Mouse (Mus musculus) cerebellum, adult 2 months (tissue): ENCODE measurements at regions not wholly inside any gene's neighbourhood (a gene's known extent, or its start where the extent isn't known, plus 50 kb on each side); places are given as distances from the start of the nearest gene placed in this dataset.

Source experiments
- CTCF ChIP-seq: fragments of 200-500 bp; IDR thresholded peaks from 2 replicates; pipeline ENCODE4 v1.5.1; 2011; ENCODE audit warnings: low read depth, mild to moderate bottlenecking, control low read depth, low read length, moderate library complexity, borderline replicate concordance; ENCODE audit not compliant: insufficient read depth
- POLR2A ChIP-seq: fragments of 200-500 bp; IDR thresholded peaks from 2 replicates; pipeline ENCODE4 v1.6.1; 2011; ENCODE audit warnings: low read length, control low read depth, borderline replicate concordance; ENCODE audit not compliant: insufficient read depth

DNA sequence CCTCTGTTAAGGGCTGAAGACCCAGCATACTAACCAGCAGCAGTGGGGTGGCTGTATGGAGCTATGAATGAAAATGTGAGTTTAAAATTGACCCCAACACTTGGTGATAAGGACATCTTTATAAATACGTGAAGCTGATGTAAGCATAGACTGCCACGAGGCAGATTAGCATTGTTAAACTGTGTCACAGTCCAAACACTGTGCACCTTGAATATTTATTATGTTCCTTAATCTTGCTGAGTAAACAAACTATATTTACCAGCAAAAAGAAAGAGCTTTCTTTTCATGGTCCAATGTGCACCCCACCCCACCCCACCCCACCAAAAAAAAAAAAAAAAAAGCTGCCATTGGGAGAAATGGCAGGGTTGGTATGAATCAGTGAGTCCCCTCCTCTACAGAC lies 359.9 kb downstream of the Stim2 start:
- TF ChIP-seq POLR2A: no peak
- TF ChIP-seq CTCF: no peak
